Mouse (Mus musculus): ENCODE measurements around the gene Elavl4. TPM values are rescaled to one million over a fixed set of nuclear protein-coding genes. Genes with fewer than 3 reads are reported as not detected.

Gene Elavl4
- polyA plus RNA-seq, 1 experiment from 2014 or later: 3.7 TPM

DNA sequence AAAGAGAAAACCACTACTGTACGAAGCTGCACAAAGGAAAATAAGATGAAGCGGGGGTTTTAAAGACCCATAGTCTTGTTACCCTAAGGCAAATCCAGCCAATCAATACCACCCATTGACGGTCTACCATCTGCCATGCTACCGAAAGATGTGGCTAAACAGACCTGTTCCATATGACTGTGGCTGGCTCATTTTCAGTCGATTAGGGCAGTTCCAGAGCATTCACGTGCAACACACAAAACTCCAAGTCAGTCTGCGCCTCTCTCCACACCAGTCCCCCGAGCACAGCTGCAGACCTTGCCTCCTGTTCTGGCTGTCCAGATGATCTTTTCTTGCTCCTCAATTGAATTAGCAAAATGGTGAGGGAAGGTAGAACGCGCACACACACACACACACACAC, 59.2 kb downstream of the Elavl4 start:
- Histone ChIP-seq H3K9ac (no peak overlapping the region), H3K4me3 (no peak overlapping the region), H3K4me1 (no peaks in the 10 kb centered on the region), H3K4me2 (no peak overlapping the region), H3K36me3 (no peaks in the 10 kb centered on the region), H3K9me3 (no peaks in the 10 kb centered on the region), H3K27ac (no peak overlapping the region), H3K27me3 (no peaks in the 10 kb centered on the region)
- no peak for ATAC-seq (ENCODE audit: borderline replicate concordance, extremely low read depth, low FRiP score, low TSS enrichment)
- WGBS: 82% methylated on average over 10 of the region's 10 CpGs

DNA sequence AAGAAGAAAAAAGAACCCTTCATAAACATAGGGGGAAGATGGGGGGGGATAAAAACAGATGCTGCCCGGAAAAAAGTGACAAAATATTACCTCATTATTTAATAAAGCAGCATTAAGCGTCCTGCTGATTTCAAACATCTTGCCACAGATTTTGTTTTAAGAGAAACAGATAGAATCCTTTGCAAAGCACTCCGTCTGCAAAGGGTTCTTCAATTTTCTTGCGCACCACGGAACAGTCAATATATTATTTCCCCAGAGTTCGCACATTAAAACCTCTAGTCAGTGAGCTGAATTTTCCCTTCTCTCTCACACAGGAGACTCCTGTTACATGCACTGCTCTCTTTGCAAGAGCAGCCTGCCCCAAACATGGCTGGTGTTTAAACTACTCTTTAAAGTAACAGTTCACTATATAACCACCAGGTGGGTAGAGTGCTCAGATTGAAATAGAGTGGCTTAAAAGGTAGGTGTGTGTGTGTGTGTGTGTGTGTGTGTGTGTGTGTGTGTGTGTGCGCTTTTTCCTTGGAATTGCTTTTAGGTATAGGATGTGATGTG, 61.1 kb downstream of the Elavl4 start:
- no peak for ATAC-seq (ENCODE audit: borderline replicate concordance, extremely low read depth, low FRiP score, low TSS enrichment)
- no peak overlapping the region for H3K27ac ChIP-seq

DNA sequence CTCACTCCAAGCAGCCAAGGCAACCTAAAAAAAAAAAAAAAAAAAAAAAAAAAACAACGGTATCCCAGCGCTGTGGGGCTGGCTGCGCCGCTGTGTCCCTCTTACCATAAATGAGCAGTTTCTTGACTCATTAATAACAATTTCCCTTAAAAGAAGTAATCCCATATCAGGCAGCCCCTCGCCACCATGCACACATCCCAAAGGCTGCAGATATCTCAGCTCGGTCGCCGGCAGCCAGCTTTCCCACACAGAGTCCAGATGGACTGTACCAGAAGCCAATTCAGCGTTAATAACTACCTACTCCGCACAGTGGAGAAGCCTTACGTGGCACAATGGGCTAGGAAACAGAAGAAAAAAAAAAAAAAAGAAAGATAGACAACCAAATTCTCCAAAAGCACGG, 61.7 kb downstream of the Elavl4 start:
- H3K27ac ChIP-seq: no peak overlapping the region
- H3K4me1 ChIP-seq: no peaks in the 10 kb centered on the region
- no peak overlapping the region for H3K9ac ChIP-seq
- no peak overlapping the region for H3K4me3 ChIP-seq
- WGBS: 73% methylated on average over 12 of the region's 12 CpGs
- H3K4me2 ChIP-seq: no peak overlapping the region
- ATAC-seq (ENCODE audit: borderline replicate concordance, extremely low read depth, low FRiP score, low TSS enrichment): no peak
- no peaks in the 10 kb centered on the region for H3K27me3 ChIP-seq
- no peaks in the 10 kb centered on the region for H3K36me3 ChIP-seq
- H3K9me3 ChIP-seq: no peaks in the 10 kb centered on the region

More for the DNA sequence above, 61.1 kb downstream of the Elavl4 start:
- WGBS: 70% methylated on average over 7 of the region's 7 CpGs
- Histone ChIP-seq H3K4me1 (no peaks in the 10 kb centered on the region), H3K9me3 (no peaks in the 10 kb centered on the region), H3K27me3 (no peaks in the 10 kb centered on the region), H3K4me2 (no peak overlapping the region), H3K36me3 (no peaks in the 10 kb centered on the region), H3K9ac (no peak overlapping the region), H3K4me3 (no peak overlapping the region)

- Histone ChIP-seq H3K4me3 (no peak overlapping the region), H3K4me1 (no peaks in the 10 kb centered on the region), H3K27me3 (no peaks in the 10 kb centered on the region), H3K9me3 (no peaks in the 10 kb centered on the region), H3K9ac (no peak overlapping the region), H3K4me2 (no peak overlapping the region), H3K36me3 (no peaks in the 10 kb centered on the region), H3K27ac (no peak overlapping the region)
- WGBS: 32% methylated on average over 11 of the region's 11 CpGs
- ATAC-seq (ENCODE audit: borderline replicate concordance, extremely low read depth, low FRiP score, low TSS enrichment): no peak
Measured at GRCm38 (mm10) chr4:110287412-110288067, 64.2 kb downstream of the Elavl4 start.

- no peak for ATAC-seq (ENCODE audit: borderline replicate concordance, extremely low read depth, low FRiP score, low TSS enrichment)
- Histone ChIP-seq H3K9me3 (no peaks in the 10 kb centered on the region), H3K4me1 (no peaks in the 10 kb centered on the region), H3K9ac (no peak overlapping the region), H3K27ac (no peak overlapping the region), H3K36me3 (no peaks in the 10 kb centered on the region), H3K4me3 (no peak overlapping the region), H3K4me2 (peak overlapping the region; percentile 23; the same call in 1 of the 2 replicates), H3K27me3 (no peaks in the 10 kb centered on the region)
- 64% methylated on average over 7 of the region's 7 CpGs for WGBS
Measured at GRCm38 (mm10) chr4:110286841-110287240, 64.9 kb downstream of the Elavl4 start.

DNA sequence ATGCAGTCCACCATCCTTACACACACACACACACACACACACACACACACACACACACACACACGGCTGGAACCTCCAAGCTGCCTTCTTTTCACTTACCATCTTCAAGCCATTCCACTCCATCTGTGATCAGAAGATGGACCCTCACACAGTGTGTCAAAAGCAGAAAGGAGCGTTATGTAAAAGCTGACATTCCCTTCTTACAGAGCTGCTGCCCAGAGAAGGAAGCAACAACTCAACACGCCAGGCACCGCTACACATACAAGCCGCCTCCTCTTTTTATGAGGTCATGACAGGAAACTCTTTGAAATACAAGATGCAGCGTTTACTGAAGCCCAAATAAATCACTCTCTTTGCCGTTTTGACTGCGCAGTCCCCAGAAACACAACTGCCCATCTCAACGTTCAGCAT, 65.3 kb downstream of the Elavl4 start:
- Histone ChIP-seq H3K4me3 (no peak overlapping the region), H3K27me3 (no peaks in the 10 kb centered on the region), H3K36me3 (no peaks in the 10 kb centered on the region), H3K9ac (no peak overlapping the region), H3K4me2 (peak overlapping the region; percentile 23; the same call in 1 of the 2 replicates), H3K4me1 (no peaks in the 10 kb centered on the region), H3K27ac (no peak overlapping the region), H3K9me3 (no peaks in the 10 kb centered on the region)
- WGBS: 23% methylated on average over 9 of the region's 9 CpGs
- ATAC-seq (ENCODE audit: borderline replicate concordance, extremely low read depth, low FRiP score, low TSS enrichment): no peak

GRCm38 (mm10) chr4:110285346-110286330, 66.1 kb downstream of the Elavl4 start:
- Histone ChIP-seq H3K9ac (no peak overlapping the region), H3K36me3 (no peaks in the 10 kb centered on the region), H3K27me3 (no peaks in the 10 kb centered on the region), H3K9me3 (no peaks in the 10 kb centered on the region), H3K4me1 (no peaks in the 10 kb centered on the region), H3K27ac (no peak overlapping the region), H3K4me3 (no peak overlapping the region), H3K4me2 (no peak overlapping the region)
- no peak for ATAC-seq (ENCODE audit: borderline replicate concordance, extremely low read depth, low FRiP score, low TSS enrichment)
- WGBS: 24% methylated on average over 15 of the region's 15 CpGs

- Histone ChIP-seq H3K27ac (no peak overlapping the region), H3K36me3 (no peaks in the 10 kb centered on the region), H3K4me2 (no peak overlapping the region), H3K27me3 (no peaks in the 10 kb centered on the region), H3K9me3 (no peaks in the 10 kb centered on the region), H3K9ac (no peak overlapping the region), H3K4me1 (no peaks in the 10 kb centered on the region), H3K4me3 (no peak overlapping the region)
- no peak for ATAC-seq (ENCODE audit: borderline replicate concordance, extremely low read depth, low FRiP score, low TSS enrichment)
- 79% methylated on average over 3 of the region's 3 CpGs for WGBS
Measured at GRCm38 (mm10) chr4:110284446-110284845, 67.3 kb downstream of the Elavl4 start.

DNA sequence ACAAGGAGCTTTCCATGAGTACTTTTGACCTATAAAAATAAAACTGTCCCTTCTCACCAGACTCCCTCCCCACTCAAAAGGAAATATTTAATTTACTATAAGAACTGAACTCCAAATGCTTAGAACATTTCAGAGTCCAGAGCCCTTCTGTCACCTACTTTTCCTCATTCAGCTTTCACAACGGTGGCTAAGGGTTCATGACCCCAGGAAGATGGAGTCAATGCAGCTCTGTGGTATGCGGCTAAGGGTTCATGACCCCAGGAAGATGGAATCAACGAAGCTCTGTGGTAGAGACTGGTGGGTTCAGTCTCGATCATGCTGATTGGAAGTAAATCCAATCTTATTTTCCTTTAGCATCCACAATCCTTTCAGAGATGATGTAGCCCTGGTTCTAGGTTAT, 81.7 kb downstream of the Elavl4 start:
- WGBS: 18% methylated on average over 4 of the region's 4 CpGs
- ATAC-seq (ENCODE audit: borderline replicate concordance, extremely low read depth, low FRiP score, low TSS enrichment): no peak

DNA sequence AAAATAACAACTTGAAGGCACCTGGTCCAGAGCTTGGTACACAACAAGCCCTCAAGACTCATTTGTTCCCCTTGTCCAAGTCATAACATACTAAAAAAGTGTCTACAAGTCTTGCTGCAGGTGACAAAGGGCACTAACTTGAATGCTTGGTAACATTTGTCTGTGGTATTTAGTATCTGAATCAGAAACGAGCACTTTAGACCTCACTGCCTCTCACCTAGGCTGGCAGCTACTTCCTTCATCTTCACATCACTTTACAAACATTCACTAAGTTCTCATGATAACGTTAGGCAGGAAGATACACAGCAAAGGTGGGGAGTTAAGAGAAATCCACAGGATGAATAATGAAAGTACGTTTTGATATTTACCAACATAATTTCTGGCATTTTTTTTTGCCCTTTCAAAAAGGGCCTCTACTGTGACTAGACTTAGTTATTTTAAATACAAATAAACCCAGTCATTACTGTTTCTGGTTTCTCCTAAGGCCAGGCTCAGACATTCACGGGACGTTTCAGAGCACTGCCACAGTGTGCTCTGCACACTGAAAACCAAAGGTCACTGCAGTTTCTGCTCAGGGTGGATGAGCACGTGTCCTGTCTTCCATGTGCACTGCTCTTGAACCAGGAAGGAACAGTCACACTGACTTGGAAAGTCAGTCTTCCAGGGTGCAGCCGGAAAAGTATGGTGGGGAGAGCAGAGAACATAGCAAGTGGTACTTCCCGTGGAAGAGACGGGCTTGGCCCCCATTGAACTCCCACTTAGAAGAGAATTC, 84.7 kb downstream of the Elavl4 start:
- WGBS: 37% methylated on average over 9 of the region's 9 CpGs
- Histone ChIP-seq H3K9ac (no peak overlapping the region), H3K9me3 (no peaks in the 10 kb centered on the region), H3K27me3 (no peaks in the 10 kb centered on the region), H3K4me1 (no peaks in the 10 kb centered on the region; the same call in 1 of the 2 replicates), H3K4me3 (no peak overlapping the region), H3K4me2 (no peak overlapping the region), H3K36me3 (no peaks in the 10 kb centered on the region), H3K27ac (no peak overlapping the region)
- no peak for ATAC-seq (ENCODE audit: borderline replicate concordance, extremely low read depth, low FRiP score, low TSS enrichment)

More for the DNA sequence above, 81.7 kb downstream of the Elavl4 start:
- H3K27me3 ChIP-seq: no peaks in the 10 kb centered on the region
- H3K4me3 ChIP-seq: no peak overlapping the region
- H3K4me1 ChIP-seq: no peaks in the 10 kb centered on the region; the same call in 1 of the 2 replicates
- H3K4me2 ChIP-seq: no peak overlapping the region
- H3K9ac ChIP-seq: no peak overlapping the region
- H3K36me3 ChIP-seq: no peaks in the 10 kb centered on the region
- H3K9me3 ChIP-seq: no peaks in the 10 kb centered on the region
- H3K27ac ChIP-seq: no peak overlapping the region

- no peak overlapping the region for H3K4me2 ChIP-seq
- WGBS: 63% methylated on average over 8 of the region's 8 CpGs
- H3K4me3 ChIP-seq: no peak overlapping the region
- no peaks in the 10 kb centered on the region; the same call in 1 of the 2 replicates for H3K4me1 ChIP-seq
- no peak overlapping the region for H3K9ac ChIP-seq
- H3K36me3 ChIP-seq: no peaks in the 10 kb centered on the region
- no peaks in the 10 kb centered on the region for H3K9me3 ChIP-seq
- no peak overlapping the region for H3K27ac ChIP-seq
- no peak for ATAC-seq (ENCODE audit: borderline replicate concordance, extremely low read depth, low FRiP score, low TSS enrichment)
- H3K27me3 ChIP-seq: no peaks in the 10 kb centered on the region
Measured at GRCm38 (mm10) chr4:110264345-110264943, 87.3 kb downstream of the Elavl4 start.
